8 mouse cellular contexts compared by ENCODE assay signal in genomic region chr12:100527241-100527640, GRCm38 (mm10). TPM values are rescaled to one million over a fixed set of nuclear protein-coding genes. Genes with fewer than 3 reads are reported as not detected.
DNase-seq lines count a peak whose midpoint lies in the region; ATAC-seq and TF ChIP-seq lines count a peak whose summit lies in the region.

No protein-coding gene starts in this region.

- H3K4me2 ChIP-seq in stomach, embryonic 14.5 days (replicated peaks; ENCODE audit: low read depth, low read length) = peak overlapping the region; percentile 33; the same call in 1 of the 2 replicates
- H3K4me2 ChIP-seq in stomach, postnatal 0 days (replicated peaks; ENCODE audit: low read depth) = no peak overlapping the region; the same call in 1 of the 2 replicates
- peak overlapping the region; percentile 53 for H3K4me2 ChIP-seq in limb, embryonic 13.5 days (replicated peaks)

- peaks cover 6% of the 10 kb centered on the region; the same call in 1 of the 2 replicates for H3K4me1 ChIP-seq in stomach, embryonic 14.5 days (ENCODE audit: control insufficient read depth, insufficient read depth, low read length)
- no peaks in the 10 kb centered on the region for H3K4me1 ChIP-seq in stomach, postnatal 0 days (replicated peaks; ENCODE audit: control insufficient read depth, insufficient read depth)
- H3K4me1 ChIP-seq in limb, embryonic 13.5 days = peaks cover 23% of the 10 kb centered on the region

- peak; percentile 4 for DNase-seq in adrenal gland, postnatal 10 days
- DNase-seq in adrenal gland, postnatal 4 days (ENCODE audit: low spot score in 2 of 2) = no peak
- DNase-seq in stomach, postnatal 0 days (ENCODE audit: low spot score) = no peak
- no peak for DNase-seq in ovary, postnatal 14 days (ENCODE audit: low spot score)
- DNase-seq in urinary bladder, postnatal 36 days (ENCODE audit: low spot score in 2 of 2) = no peak
- DNase-seq in gastrocnemius, postnatal 4 days (ENCODE audit: low spot score in 2 of 2) = no peak

- WGBS in stomach, embryonic 14.5 days = 77% methylated on average over 9 of the region's 9 CpGs
- WGBS in stomach, postnatal 0 days = 74% methylated on average over 9 of the region's 9 CpGs
- WGBS in limb, embryonic 13.5 days = 72% methylated on average over 9 of the region's 9 CpGs

- no peak overlapping the region for H3K9ac ChIP-seq in stomach, embryonic 14.5 days (replicated peaks; ENCODE audit: low read depth, low read length)
- H3K9ac ChIP-seq in stomach, postnatal 0 days (ENCODE audit: low read length) = no peak overlapping the region
- no peak overlapping the region for H3K9ac ChIP-seq in limb, embryonic 13.5 days

- no peaks in the 10 kb centered on the region for H3K9me3 ChIP-seq in stomach, embryonic 14.5 days (ENCODE audit: control insufficient read depth, low read depth, low read length)
- H3K9me3 ChIP-seq in stomach, postnatal 0 days (ENCODE audit: control insufficient read depth, low read length) = no peaks in the 10 kb centered on the region
- no peaks in the 10 kb centered on the region for H3K9me3 ChIP-seq in limb, embryonic 13.5 days

- no peak for TF ChIP-seq CTCF in stomach, postnatal 0 days (IDR thresholded peaks at IDR 0.05; ENCODE audit: low read depth)

- no peaks in the 10 kb centered on the region for H3K27me3 ChIP-seq in stomach, embryonic 14.5 days (ENCODE audit: control insufficient read depth, insufficient read depth, low read length)
- H3K27me3 ChIP-seq in stomach, postnatal 0 days (ENCODE audit: control insufficient read depth, insufficient read depth, low read length) = no peaks in the 10 kb centered on the region
- H3K27me3 ChIP-seq in limb, embryonic 13.5 days = no peaks in the 10 kb centered on the region

- H3K36me3 ChIP-seq in stomach, embryonic 14.5 days (ENCODE audit: control insufficient read depth, insufficient read depth, low read length) = no peaks in the 10 kb centered on the region
- no peaks in the 10 kb centered on the region for H3K36me3 ChIP-seq in stomach, postnatal 0 days (ENCODE audit: control insufficient read depth, insufficient read depth, low read length)
- H3K36me3 ChIP-seq in limb, embryonic 13.5 days = no peaks in the 10 kb centered on the region

- no peak overlapping the region for H3K27ac ChIP-seq in stomach, embryonic 14.5 days (ENCODE audit: low read length)
- H3K27ac ChIP-seq in stomach, postnatal 0 days (replicated peaks) = no peak overlapping the region
- H3K27ac ChIP-seq in limb, embryonic 13.5 days = no peak overlapping the region

- H3K4me3 ChIP-seq in stomach, embryonic 14.5 days (ENCODE audit: low read depth, low read length) = no peak overlapping the region
- H3K4me3 ChIP-seq in stomach, postnatal 0 days (ENCODE audit: low read depth, low read length) = no peak overlapping the region
- H3K4me3 ChIP-seq in limb, embryonic 13.5 days = 0 out of 2 replicates have a peak overlapping the region, but pooled peaks have one; percentile 1

- TF ChIP-seq EP300 in stomach, postnatal 0 days (optimal IDR thresholded peaks at IDR 0.05) = no peak

- ATAC-seq in stomach, embryonic 14.5 days (ENCODE audit: insufficient number of reproducible peaks, insufficient read depth, low FRiP score, low read depth) = no peak
- ATAC-seq in stomach, postnatal 0 days (ENCODE audit: low FRiP score, low TSS enrichment) = no peak
- ATAC-seq in limb, embryonic 13.5 days (ENCODE audit: low FRiP score, low read depth) = no peak

RNA-seq across cellular contexts. Expression of gene Ttc7b, which starts 6.6 kb away (rescaled TPM):
- total RNA-seq in adrenal gland, postnatal 10 days (2021) = 10 to 100 TPM; 63.4 to 85.3 TPM
- total RNA-seq in adrenal gland, postnatal 4 days (2021) = 10 to 100 TPM; 77.2 to 81.2 TPM
- 6.4 and 6.7 TPM in 2 replicates for polyA plus RNA-seq in stomach, embryonic 14.5 days (2014; fragmentation: Nextera tagmentation; extraction: Ambion mirVana)
- polyA plus RNA-seq in stomach, postnatal 0 days (2015; fragmentation: Nextera tagmentation; extraction: Ambion mirVana) = 2.4 and 3.4 TPM in 2 replicates
- 4.4 and 4.8 TPM in 2 replicates for polyA plus RNA-seq in limb, embryonic 13.5 days (2015; fragmentation: Nextera tagmentation; extraction: Ambion mirVana)
- 10 to 100 TPM; 56.6 to 59.0 TPM for total RNA-seq in gastrocnemius, postnatal 4 days (2021)
